Mouse (Mus musculus): Measurements from ENCODE around the gene Pan3. TPM values are rescaled to one million over a fixed set of nuclear protein-coding genes. Genes with fewer than 3 reads are reported as not detected.

Gene Pan3
- total RNA-seq (2017): 364 and 387 TPM in 2 replicates

DNA sequence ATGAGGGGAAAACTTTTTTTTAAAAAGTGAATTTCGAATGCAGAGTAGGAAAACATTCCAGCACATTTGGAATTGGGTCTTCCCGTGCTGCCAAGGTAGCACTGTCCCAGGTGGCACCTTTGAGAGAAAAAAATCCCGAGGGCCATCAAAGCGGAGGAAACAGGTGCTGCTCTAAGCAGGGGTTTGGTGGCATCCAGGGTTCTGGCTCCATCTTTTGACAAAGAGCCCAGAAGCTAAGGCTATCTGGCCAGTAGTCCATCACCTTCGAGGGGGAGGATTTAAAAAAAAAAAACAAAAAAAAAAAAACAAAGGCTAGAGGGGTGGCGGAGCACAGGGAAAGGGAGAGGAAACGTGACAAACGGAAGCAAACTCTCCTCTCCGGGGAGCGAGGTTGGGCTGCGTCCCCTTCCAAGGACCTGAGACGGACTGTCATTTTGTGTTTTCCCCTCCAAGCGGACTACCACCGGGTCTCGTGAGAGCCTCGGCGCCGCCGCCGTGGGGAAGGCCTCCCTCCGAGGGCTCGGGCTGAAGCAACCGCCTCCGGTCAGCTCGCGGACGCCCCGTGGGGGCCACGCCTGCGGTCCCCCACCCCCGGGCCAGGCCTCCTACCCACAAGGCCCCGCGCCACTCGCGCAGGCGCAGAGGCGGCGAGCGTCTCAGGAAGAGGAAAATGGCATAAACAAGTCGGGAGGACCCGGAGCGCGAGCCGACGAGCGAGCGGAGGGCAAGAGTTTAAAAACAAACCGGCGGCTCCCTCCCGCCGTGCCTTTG, at the start of gene Pan3:
TSS of gene Pan3 (plus strand) at position 627 of the 771 bp plus-strand sequence.
- peak; percentile 38 to 61 for ATAC-seq (replicated peaks in 1 of 2; ENCODE audit: insufficient read depth in 1 of 2, low FRiP score in 2 of 2, low TSS enrichment in 1 of 2, low read depth in 1 of 2, poor library complexity in 2 of 2, severe bottlenecking in 2 of 2)

DNA sequence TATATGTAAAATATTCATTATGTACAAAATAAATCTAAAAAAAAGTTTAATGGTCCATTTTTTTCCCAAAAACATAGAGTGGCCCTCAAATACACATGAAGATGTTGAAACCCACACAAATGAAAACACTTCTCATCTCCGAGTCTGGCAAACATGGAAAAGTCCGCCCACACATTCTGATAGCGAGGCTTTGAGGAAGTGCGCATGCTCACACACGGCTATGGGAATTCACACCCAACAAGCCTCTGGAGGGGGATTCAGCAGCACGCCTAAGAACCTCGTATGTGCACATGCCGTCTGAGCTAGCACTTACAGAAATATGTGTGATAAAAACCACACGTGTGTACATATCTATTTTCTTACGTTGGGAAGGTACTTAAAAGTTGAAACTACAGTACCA, 48.6 kb upstream of the Pan3 start:
- ATAC-seq (replicated peaks in 1 of 2; ENCODE audit: insufficient read depth in 1 of 2, low FRiP score in 2 of 2, low TSS enrichment in 1 of 2, low read depth in 1 of 2, poor library complexity in 2 of 2, severe bottlenecking in 2 of 2): no peak

DNA sequence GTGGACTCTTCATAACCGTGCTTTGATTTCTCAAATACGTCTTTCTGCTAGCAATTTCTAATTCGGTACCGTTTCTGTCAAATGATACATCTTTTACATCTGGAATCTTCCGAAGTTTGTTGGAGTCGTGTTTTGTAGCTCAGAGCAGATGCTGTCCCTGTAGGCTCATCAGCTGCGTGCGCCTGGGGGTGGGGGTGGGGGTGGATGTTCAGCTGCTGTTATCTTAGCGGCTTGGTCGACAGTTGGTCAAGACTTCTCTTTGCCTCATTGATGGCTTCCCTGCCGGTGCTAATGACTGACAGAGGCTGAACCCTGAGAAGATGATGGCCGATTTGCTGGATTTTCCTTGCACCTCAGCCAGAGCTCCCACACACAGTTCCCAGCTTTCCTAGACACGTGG, 43.1 kb upstream of the Pan3 start:
- ATAC-seq (replicated peaks in 1 of 2; ENCODE audit: insufficient read depth in 1 of 2, low FRiP score in 2 of 2, low TSS enrichment in 1 of 2, low read depth in 1 of 2, poor library complexity in 2 of 2, severe bottlenecking in 2 of 2): no peak

DNA sequence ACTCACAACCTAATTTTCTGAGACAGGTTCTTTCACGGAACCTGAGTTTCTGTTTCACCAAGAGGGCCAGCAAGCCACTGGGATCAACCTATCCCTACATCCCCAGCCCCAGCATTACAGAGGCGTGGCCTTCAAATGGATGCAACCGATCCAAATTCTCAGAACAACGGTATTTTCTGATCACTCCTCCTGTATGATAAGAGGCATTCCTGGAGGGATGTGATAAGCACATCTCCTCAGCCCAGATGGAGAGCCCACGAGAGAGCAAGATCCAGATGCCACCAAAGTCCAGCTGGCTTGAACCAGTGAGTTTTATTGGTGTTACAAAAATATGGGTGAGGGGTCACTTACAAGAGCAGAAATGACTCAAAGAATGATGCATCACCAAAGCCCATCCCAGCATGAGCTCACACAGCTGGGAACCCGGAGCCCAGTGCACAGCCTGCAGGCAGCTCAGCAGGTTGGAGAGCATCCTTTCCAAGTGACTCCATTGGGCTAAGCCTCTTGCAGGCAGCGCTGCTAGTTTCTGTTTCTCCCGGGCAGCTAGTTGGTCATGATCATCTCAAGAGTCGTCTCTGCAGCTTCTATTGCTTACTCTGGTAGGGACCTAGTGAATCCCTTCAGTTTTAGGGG, 41.5 kb upstream of the Pan3 start:
- ATAC-seq (replicated peaks in 1 of 2; ENCODE audit: insufficient read depth in 1 of 2, low FRiP score in 2 of 2, low TSS enrichment in 1 of 2, low read depth in 1 of 2, poor library complexity in 2 of 2, severe bottlenecking in 2 of 2): no peak

DNA sequence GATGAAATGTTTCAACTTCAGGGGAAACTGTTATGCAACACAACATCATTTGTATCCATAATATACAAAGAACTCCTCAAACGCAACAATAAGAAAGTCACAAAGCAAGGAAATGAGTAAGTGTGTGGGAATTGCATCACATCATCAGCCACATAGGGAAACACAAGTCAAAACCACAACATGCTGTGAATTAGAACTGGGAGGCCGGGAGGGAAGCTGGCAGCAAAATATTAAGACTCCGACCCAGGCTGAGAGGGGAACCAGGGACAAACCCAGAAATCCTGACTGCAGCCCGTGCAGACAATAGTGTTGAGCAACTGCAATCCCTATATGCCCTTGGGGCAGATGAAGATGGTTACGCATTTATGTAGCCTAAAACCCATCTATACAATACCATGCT, 40.9 kb upstream of the Pan3 start:
- peak in 1 of 2 experiments; percentile 34; a peak in 1 of 4 replicates for ATAC-seq (replicated peaks in 1 of 2; ENCODE audit: insufficient read depth in 1 of 2, low FRiP score in 2 of 2, low TSS enrichment in 1 of 2, low read depth in 1 of 2, poor library complexity in 2 of 2, severe bottlenecking in 2 of 2)

DNA sequence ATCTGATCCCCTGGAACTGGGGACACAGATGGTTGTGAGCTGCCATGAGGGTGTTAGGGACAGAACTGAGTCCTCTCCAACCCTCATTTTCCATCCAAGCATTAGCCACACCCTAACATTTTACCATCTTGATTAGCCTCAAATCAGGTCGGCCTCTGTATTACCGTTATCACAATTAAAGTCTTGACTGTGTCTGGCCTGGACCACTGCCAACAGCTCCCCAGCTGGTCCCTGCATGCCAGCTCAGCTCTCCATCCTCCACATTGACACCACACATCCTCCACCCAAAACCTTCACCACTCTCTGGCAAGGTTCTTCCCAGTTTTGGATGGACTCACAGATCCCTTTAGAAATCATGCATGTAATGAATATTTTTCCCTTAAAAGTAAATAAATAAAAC, 39.2 kb upstream of the Pan3 start:
- ATAC-seq (replicated peaks in 1 of 2; ENCODE audit: insufficient read depth in 1 of 2, low FRiP score in 2 of 2, low TSS enrichment in 1 of 2, low read depth in 1 of 2, poor library complexity in 2 of 2, severe bottlenecking in 2 of 2): no peak

DNA sequence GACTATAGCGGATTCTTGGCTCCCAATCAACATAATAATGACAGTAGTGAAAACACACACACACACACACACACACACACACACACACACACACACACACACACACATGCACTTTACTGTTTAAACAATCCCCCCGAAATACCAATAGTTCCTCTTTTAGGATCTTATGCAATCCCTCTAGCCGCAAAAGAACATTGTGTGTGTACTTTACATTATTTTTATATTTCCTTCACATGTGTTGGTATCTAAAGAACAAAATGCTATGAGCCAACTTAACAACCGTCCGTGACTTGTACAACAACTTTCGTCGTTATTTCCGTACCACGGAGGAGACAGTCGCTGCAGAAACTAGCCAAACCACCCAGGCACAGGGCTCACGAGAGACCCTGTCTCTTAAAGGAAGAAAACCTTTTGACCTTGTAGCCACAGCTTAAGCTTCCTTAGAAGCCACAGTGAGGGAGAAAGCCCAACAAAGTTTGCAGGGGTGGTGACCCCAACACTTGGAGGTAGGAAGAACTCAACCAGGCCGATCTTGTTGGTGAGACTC, 37.2 kb upstream of the Pan3 start:
- peak; percentile 67 to 73 for ATAC-seq (replicated peaks in 1 of 2; ENCODE audit: insufficient read depth in 1 of 2, low FRiP score in 2 of 2, low TSS enrichment in 1 of 2, low read depth in 1 of 2, poor library complexity in 2 of 2, severe bottlenecking in 2 of 2)

DNA sequence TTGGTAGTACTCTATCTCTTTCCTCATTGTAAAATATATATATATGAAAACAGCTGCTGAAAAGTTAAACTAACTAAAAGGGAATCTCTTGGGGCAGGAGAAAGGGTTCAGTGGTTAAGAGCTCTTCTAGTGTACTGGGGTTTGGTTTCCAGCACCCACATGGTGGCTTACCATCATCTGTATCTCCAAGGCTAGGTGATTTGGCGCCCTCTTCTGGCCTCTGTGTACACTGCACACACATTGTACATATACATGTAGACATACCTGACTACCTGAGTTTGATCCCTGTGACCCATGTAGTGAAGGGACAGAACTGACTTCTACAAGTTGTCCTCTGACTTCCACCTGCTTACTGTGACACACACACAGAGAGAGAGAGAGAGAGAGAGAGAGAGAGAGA, 34.9 kb upstream of the Pan3 start:
- ATAC-seq (replicated peaks in 1 of 2; ENCODE audit: insufficient read depth in 1 of 2, low FRiP score in 2 of 2, low TSS enrichment in 1 of 2, low read depth in 1 of 2, poor library complexity in 2 of 2, severe bottlenecking in 2 of 2): no peak

DNA sequence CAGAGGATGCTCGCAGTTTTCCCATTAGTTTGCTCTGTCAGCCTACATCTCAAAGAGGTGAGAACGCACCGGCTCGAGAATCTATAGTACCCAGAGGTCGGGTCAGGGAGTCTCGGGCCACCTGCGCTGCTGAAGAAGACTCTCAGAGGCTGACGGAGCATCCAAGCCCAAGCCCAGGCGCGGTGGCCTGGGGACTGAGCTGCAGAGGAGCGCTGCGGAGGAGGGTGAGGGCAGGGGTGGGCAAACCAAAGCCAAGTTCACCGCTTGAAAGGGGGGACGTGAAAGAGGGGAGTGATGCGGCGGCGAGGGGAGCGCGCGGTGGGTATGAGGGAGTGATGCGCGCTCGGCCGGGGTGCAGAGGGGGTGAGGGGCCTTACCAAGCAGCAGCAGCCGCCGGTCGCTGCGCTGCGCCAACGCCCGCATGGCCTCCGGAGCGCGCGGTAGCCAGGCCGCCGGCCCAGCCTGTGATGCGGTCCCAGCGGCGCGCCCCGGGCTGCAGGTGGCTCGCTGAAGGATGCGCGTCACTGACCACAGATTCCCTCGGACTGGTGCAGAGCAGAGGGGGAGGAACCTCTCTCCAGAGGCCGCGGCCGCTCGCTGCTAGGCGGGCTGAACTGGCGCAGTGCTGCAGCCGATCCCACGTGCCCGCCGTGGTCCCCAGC, 30.0 kb upstream of the Pan3 start, which contains the start of gene Flt3:
TSS of gene Flt3 (minus strand) at position 647 of the 662 bp plus-strand sequence.
- ATAC-seq (replicated peaks in 1 of 2; ENCODE audit: insufficient read depth in 1 of 2, low FRiP score in 2 of 2, low TSS enrichment in 1 of 2, low read depth in 1 of 2, poor library complexity in 2 of 2, severe bottlenecking in 2 of 2): peak; percentile 86 to 96

DNA sequence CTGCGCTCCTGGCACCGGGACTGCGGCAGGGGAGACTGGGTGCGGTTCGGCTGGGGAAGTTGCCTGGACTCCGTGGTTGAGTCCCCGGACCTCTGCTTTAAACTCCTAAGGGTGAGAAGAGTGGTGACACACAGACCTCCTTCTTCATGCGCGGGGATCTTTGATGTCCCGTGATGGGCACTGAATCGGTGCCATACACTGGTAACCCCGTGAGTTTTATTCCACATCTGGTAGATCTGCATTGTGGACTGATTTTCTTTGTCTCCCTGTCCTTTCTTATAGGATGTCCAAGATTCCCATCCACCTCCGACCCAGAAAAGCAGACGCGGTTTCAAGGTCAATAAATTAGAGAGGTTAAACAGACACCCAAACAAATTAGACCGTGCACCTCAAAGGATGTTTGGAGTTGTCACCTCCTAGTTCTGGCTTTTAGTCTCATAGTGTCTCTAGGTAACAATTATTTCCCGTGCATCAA, 29.4 kb upstream of the Pan3 start:
- no peak for ATAC-seq (replicated peaks in 1 of 2; ENCODE audit: insufficient read depth in 1 of 2, low FRiP score in 2 of 2, low TSS enrichment in 1 of 2, low read depth in 1 of 2, poor library complexity in 2 of 2, severe bottlenecking in 2 of 2)

DNA sequence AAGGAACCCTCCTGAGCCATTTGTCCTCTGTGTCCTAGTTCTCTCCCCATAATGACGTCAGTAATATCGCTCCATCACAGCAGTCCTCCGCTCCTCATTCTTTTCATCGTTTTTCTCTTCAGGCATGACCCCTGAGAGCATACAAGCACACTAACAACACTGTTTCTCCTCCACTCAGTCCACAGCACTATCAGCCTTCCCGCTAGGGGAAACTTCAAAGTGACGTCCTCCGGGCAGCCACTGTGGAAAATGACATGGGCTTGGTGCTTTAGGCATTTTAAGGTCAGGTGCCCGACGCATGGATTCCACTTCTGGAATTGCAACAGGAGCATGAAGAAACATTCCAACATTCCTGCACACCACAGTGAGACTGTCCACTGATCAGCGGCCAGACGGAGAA, 28.9 kb upstream of the Pan3 start:
- no peak for ATAC-seq (replicated peaks in 1 of 2; ENCODE audit: insufficient read depth in 1 of 2, low FRiP score in 2 of 2, low TSS enrichment in 1 of 2, low read depth in 1 of 2, poor library complexity in 2 of 2, severe bottlenecking in 2 of 2)

DNA sequence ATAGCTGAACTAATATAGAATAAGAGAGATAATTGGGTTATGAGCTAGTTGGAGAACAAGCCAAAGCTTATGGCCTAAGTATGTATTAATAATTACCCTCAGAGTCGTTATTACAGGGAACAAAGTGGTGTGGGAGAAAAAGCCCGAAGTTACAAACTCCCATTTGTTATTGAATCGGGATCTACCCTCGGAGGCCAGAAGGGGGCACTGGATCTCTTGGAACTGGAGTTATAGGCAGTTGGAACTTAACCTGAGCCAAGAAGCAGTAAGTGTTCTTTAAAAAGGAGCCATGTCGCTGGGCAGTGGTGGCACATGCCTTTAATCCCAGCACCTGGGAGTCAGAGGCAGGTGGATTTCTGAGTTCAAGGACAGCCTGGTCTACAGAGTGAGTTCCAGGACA, 27.5 kb upstream of the Pan3 start:
- no peak for ATAC-seq (replicated peaks in 1 of 2; ENCODE audit: insufficient read depth in 1 of 2, low FRiP score in 2 of 2, low TSS enrichment in 1 of 2, low read depth in 1 of 2, poor library complexity in 2 of 2, severe bottlenecking in 2 of 2)

DNA sequence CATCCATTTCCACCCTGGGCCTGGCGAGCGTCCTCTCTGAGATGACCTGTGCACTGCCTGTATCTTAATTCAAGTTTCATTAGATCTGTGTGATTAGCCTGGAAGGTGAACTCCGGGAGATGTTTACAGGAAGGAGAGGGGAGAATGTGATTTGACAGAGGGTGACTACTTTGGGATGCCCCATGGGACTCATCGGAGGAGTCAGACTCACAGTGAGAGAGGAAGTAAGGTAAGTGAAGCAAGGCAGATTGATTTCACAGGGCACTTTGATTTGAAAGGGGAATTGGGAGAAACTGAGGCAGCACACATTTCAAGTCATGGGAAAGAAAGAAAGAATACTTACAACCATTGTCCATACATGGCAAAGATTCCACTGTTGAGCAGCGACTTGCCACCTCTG, 23.8 kb upstream of the Pan3 start:
- ATAC-seq (replicated peaks in 1 of 2; ENCODE audit: insufficient read depth in 1 of 2, low FRiP score in 2 of 2, low TSS enrichment in 1 of 2, low read depth in 1 of 2, poor library complexity in 2 of 2, severe bottlenecking in 2 of 2): no peak

DNA sequence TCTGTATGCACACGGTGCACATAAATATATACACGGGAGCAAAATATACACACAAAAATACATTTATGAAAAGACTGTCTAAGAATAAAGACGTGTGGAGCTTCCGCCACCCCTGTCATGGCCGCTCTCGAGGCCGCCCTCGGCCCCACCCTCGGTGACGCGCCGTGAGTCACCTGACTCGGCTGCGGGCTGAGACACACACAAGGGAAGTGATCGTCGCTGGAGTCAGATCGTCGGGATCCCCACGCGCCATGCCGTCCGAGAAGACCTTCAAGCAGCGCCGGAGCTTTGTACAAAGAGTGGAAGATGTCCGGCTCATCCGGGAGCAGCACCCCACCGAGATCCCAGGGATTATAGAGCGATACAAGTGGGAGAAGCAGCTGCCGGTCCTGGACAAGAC, 21.2 kb upstream of the Pan3 start:
- no peak for ATAC-seq (replicated peaks in 1 of 2; ENCODE audit: insufficient read depth in 1 of 2, low FRiP score in 2 of 2, low TSS enrichment in 1 of 2, low read depth in 1 of 2, poor library complexity in 2 of 2, severe bottlenecking in 2 of 2)

DNA sequence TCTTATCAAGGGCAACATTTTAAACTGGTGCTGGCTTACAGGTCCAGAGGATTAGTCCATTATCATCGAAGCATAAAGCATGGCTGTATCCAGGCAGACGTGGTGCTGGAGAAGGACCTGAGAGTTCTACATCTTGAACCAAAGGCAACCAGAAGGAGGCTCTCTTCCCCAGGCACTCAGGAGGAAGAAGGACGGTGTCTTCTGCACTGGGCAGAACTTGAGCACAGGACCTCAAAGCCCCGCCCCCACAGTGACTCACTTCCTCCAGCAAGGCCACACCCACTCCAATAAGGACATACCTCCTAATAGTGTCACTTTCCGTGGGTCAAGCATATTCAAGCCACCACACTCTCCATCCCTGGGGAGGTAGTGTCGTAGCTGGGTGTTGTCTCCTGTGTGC, 19.4 kb upstream of the Pan3 start:
- ATAC-seq (replicated peaks in 1 of 2; ENCODE audit: insufficient read depth in 1 of 2, low FRiP score in 2 of 2, low TSS enrichment in 1 of 2, low read depth in 1 of 2, poor library complexity in 2 of 2, severe bottlenecking in 2 of 2): no peak

DNA sequence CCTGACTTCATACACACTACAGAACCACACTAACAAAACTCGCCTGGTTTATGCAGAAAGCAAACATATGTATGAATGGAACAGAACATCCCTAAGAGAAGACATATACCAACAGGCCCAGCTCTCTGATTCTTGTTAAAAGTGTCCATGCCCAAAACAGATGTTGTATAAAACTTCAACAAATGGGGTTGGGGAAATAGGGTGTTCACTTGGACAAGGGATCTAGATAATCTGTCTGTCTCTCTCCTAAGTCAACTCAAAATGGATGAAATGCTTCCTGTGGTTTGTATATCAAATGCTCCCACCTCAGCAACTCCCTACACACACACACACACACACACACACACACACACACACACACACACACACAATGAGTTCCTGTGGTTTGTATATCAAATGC, 12.0 kb upstream of the Pan3 start:
- ATAC-seq (replicated peaks in 1 of 2; ENCODE audit: insufficient read depth in 1 of 2, low FRiP score in 2 of 2, low TSS enrichment in 1 of 2, low read depth in 1 of 2, poor library complexity in 2 of 2, severe bottlenecking in 2 of 2): peak; percentile 7 to 29; a peak in 1 of 4 replicates

DNA sequence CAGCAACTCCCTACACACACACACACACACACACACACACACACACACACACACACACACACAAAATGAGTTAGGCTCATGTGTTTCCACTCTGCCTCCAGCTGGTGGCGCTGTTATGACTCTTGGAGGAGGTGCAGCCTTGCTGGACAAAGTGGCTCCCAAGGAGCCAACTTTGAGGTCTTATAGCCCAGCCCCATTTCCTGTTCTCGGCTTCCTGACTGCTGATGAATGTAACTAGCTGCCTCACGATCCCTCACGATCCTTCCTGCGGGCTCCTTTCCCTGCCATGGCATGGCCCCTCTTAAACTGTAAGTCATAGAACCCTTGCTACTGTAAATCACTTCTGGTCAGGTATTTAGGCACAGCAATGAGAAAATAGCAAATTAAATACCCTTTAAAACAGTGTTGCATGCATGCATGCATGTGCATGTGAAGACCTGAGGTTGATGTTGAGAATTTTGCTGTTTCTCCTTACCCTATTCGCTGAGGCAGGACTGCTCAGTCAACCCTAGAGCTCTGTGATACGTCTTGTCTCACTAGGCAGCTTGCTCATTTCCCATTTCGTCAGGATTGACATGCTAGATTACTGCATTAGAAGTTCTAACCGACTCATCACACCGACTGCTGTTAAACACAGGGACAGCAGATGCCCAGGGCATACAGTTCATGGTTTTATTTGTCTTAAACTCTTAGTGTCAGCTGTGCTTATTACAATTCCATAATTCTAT, 11.4 kb upstream of the Pan3 start:
- peak; percentile 91 to 94 for ATAC-seq (replicated peaks in 1 of 2; ENCODE audit: insufficient read depth in 1 of 2, low FRiP score in 2 of 2, low TSS enrichment in 1 of 2, low read depth in 1 of 2, poor library complexity in 2 of 2, severe bottlenecking in 2 of 2)

Data from hematopoietic stem cell, adult 5-6 weeks (primary cell).